Mouse (Mus musculus) subcutaneous adipose tissue, adult 2 months (tissue): Measurements from ENCODE around the gene Slc38a6. TPM values are rescaled to one million over a fixed set of nuclear protein-coding genes. Genes with fewer than 3 reads are reported as not detected.

Experiments
- polyA plus RNA-seq: library from polyadenylated mRNA; depleted of rRNA; stranded (reverse); fragments of >200 nt; gene quantifications from 2 replicates; pipeline ENCODE4 v1.2.3, GENCODE M21; 2012; ENCODE audit warnings: low replicate concordance; rRNA removed

The Slc38a6 gene
- polyA plus RNA-seq = 29.1 and 48.0 TPM in 2 replicates

DNA sequence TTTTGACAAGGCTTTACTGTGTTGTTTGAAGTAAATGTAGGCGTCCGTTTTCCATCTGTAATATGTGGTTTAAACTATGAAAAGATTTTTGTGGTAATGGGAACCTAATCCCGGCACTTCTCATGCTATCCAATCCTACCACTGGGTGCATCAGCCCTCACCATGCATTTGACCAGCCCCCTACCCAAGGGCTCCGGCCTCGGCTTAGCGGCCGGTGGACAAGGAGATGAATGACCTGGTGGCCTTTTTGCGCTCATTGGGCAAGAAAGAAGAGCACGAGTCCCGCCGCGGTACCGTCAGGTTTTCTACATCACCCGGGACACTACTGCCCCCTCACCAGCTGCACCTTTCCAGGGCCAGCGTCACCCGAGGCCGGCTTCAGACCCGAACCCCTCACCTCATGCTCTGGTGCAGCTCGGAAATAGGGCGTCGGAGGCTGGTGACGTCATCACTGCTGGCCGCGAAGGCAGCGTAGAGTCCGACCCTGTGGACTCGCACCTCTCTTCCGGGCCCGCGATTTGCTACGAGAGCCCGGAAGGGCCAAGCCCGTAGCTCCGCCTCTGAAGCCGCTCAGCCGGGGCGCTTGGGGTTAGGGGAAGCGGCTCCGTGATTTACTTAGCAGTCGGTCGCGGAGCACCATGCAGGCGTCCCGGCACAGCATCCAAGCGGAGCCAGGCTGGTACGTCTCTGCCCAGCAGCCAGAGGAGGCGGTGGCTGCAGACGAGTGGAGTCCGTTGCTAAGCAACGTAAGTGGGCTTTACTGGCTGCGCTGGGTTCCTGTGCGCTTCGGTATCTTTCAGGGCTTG lies at the start of gene Slc38a6, which contains the start of gene Trmt5:
Gene Slc38a6 (plus strand): TSS at position 493 of the 806 bp plus-strand sequence.
Gene Trmt5 (minus strand): TSS at position 424 of the 806 bp plus-strand sequence.

Other genes starting within 250 kb of the Slc38a6 start
- gene Six1, start 232.9 kb upstream of the Slc38a6 start, polyA plus RNA-seq = 3.0 and 9.4 TPM in 2 replicates
- gene Six4, start 173.3 kb upstream of the Slc38a6 start, polyA plus RNA-seq = 0.47 and 2.1 TPM in 2 replicates
- 7.5 and 9.8 TPM in 2 replicates for gene Mnat1, start 163.1 kb upstream of the Slc38a6 start, polyA plus RNA-seq
- gene Trmt5, start 69 bp upstream of the Slc38a6 start, polyA plus RNA-seq = 7.9 and 9.2 TPM in 2 replicates